In genomic region chr2:128818956-128819643, GRCm38 (mm10) we compare ENCODE assay signal across 9 mouse cellular contexts. TPM values are rescaled to one million over a fixed set of nuclear protein-coding genes. Genes with fewer than 3 reads are reported as not detected.
A peak's percentile ranks its signal among the peaks of the same experiment; 100 is the strongest.
DNase-seq lines count a peak whose midpoint lies in the region; ATAC-seq and TF ChIP-seq lines count a peak whose summit lies in the region.
"Had no signal": no experiment of that assay in that cellular context is flagged by ENCODE, and none has a peak within 500 bp of the region (broad histone marks: within the 10 kb centered on the region; RNA-seq: fewer than 3 reads in every experiment).

No protein-coding gene starts in this region.

- no peak for DNase-seq in thymus, adult 2 months
- DNase-seq in thymus, postnatal 4 days: no peak
- peak; percentile 22 for DNase-seq in heart, postnatal 0 days (ENCODE audit: low spot score)
- no peak for DNase-seq in retina, postnatal 1 day
- DNase-seq in gastrocnemius, postnatal 4 days (ENCODE audit: low spot score in 2 of 2): no peak

- TF ChIP-seq POLR2A in thymus, adult 2 months (IDR thresholded peaks at IDR 0.05; ENCODE audit: control insufficient read depth, extremely low read depth, insufficient read depth, low read length, poor library complexity): no peak

- peak overlapping the region; percentile 78 for H3K4me2 ChIP-seq in embryonic facial prominence, embryonic 12.5 days (replicated peaks)
- peak overlapping the region; percentile 81 for H3K4me2 ChIP-seq in heart, postnatal 0 days (ENCODE audit: low read depth, low read length)
- peak overlapping the region; percentile 79 for H3K4me2 ChIP-seq in limb, embryonic 12.5 days
- peak overlapping the region; percentile 62 for H3K4me2 ChIP-seq in midbrain, embryonic 13.5 days (replicated peaks)

- peaks cover 8% of the 10 kb centered on the region for H3K4me1 ChIP-seq in thymus, adult 2 months (replicated peaks; ENCODE audit: control insufficient read depth, insufficient read depth, low read length)
- peaks cover 10% of the 10 kb centered on the region for H3K4me1 ChIP-seq in embryonic facial prominence, embryonic 12.5 days
- peaks cover 7% of the 10 kb centered on the region; the same call in 1 of the 2 replicates for H3K4me1 ChIP-seq in heart, postnatal 0 days (ENCODE audit: control insufficient read depth, insufficient read depth)
- peaks cover 6% of the 10 kb centered on the region; the same call in 1 of the 2 replicates for H3K4me1 ChIP-seq in limb, embryonic 12.5 days (replicated peaks)
- peaks cover 25% of the 10 kb centered on the region for H3K4me1 ChIP-seq in midbrain, embryonic 13.5 days (replicated peaks)

- H3K4me3 ChIP-seq in thymus, adult 2 months (ENCODE audit: control insufficient read depth, insufficient read depth, low read length): peak overlapping the region; percentile 91
- H3K4me3 ChIP-seq in embryonic facial prominence, embryonic 12.5 days: peak overlapping the region; percentile 91
- H3K4me3 ChIP-seq in heart, postnatal 0 days (ENCODE audit: low read depth, low read length): peak overlapping the region; percentile 97
- peak overlapping the region; percentile 87 for H3K4me3 ChIP-seq in limb, embryonic 12.5 days (replicated peaks)
- H3K4me3 ChIP-seq in midbrain, embryonic 13.5 days (replicated peaks): peak overlapping the region; percentile 58

- peak overlapping the region; percentile 72 for H3K9ac ChIP-seq in embryonic facial prominence, embryonic 12.5 days
- peak overlapping the region; percentile 82 for H3K9ac ChIP-seq in heart, postnatal 0 days (replicated peaks; ENCODE audit: low read depth, low read length)
- H3K9ac ChIP-seq in limb, embryonic 12.5 days (replicated peaks): peak overlapping the region; percentile 75
- H3K9ac ChIP-seq in midbrain, embryonic 13.5 days (replicated peaks): peak overlapping the region; percentile 81

- no peaks in the 10 kb centered on the region; the same call in 1 of the 2 replicates for H3K27me3 ChIP-seq in thymus, adult 2 months (ENCODE audit: control insufficient read depth, insufficient read depth, low read length)
- H3K27me3 ChIP-seq in embryonic facial prominence, embryonic 12.5 days: no peaks in the 10 kb centered on the region
- no peaks in the 10 kb centered on the region for H3K27me3 ChIP-seq in heart, postnatal 0 days (ENCODE audit: control insufficient read depth, insufficient read depth, low read length)
- H3K27me3 ChIP-seq in limb, embryonic 12.5 days: no peaks in the 10 kb centered on the region
- 0 out of 2 replicates have a peak, but pooled peaks cover 4% of the 10 kb centered on the region for H3K27me3 ChIP-seq in midbrain, embryonic 13.5 days

- no peak for TF ChIP-seq CTCF in thymus, adult 2 months (IDR thresholded peaks at IDR 0.05; ENCODE audit: borderline replicate concordance, control insufficient read depth, extremely low read depth, insufficient read depth, low read length, poor library complexity)
- no peak for TF ChIP-seq CTCF in heart, postnatal 0 days (IDR thresholded peaks at IDR 0.05; ENCODE audit: low read depth)

- no peaks in the 10 kb centered on the region for H3K9me3 ChIP-seq in embryonic facial prominence, embryonic 12.5 days
- no peaks in the 10 kb centered on the region for H3K9me3 ChIP-seq in heart, postnatal 0 days (replicated peaks; ENCODE audit: control insufficient read depth, low read length)
- no peaks in the 10 kb centered on the region for H3K9me3 ChIP-seq in limb, embryonic 12.5 days
- H3K9me3 ChIP-seq in midbrain, embryonic 13.5 days: no peaks in the 10 kb centered on the region

- 37% methylated on average over 14 of the region's 14 CpGs for WGBS in thymus, adult 2 months
- 21% methylated on average over 14 of the region's 14 CpGs for WGBS in embryonic facial prominence, embryonic 12.5 days
- 9% methylated on average over 14 of the region's 14 CpGs for WGBS in heart, postnatal 0 days
- 24% methylated on average over 14 of the region's 14 CpGs for WGBS in limb, embryonic 12.5 days
- whole genome bisulfite sequencing in midbrain, embryonic 13.5 days: 18% methylated on average over 14 of the region's 14 CpGs

- peak overlapping the region; percentile 31 for H3K27ac ChIP-seq in thymus, adult 2 months (ENCODE audit: control insufficient read depth, insufficient read depth, low read length)
- peak overlapping the region; percentile 89 for H3K27ac ChIP-seq in embryonic facial prominence, embryonic 12.5 days
- H3K27ac ChIP-seq in heart, postnatal 0 days (ENCODE audit: low read depth): peak overlapping the region; percentile 96
- H3K27ac ChIP-seq in limb, embryonic 12.5 days: peak overlapping the region; percentile 91
- peak overlapping the region; percentile 93 for H3K27ac ChIP-seq in midbrain, embryonic 13.5 days

- no peak for ATAC-seq in embryonic facial prominence, embryonic 12.5 days (ENCODE audit: insufficient number of reproducible peaks, insufficient read depth, low FRiP score, low TSS enrichment)
- no peak for ATAC-seq in heart, postnatal 0 days (ENCODE audit: insufficient read depth, low read depth)
- ATAC-seq in limb, embryonic 12.5 days (ENCODE audit: insufficient number of reproducible peaks, insufficient read depth, low FRiP score, low TSS enrichment, low read depth): no peak
- no peak for ATAC-seq in midbrain, embryonic 13.5 days

- peaks cover 4% of the 10 kb centered on the region for H3K36me3 ChIP-seq in thymus, adult 2 months (ENCODE audit: control insufficient read depth, insufficient read depth, low read length)
- H3K36me3 ChIP-seq in embryonic facial prominence, embryonic 12.5 days: peaks cover 7% of the 10 kb centered on the region; the same call in 1 of the 2 replicates
- 0 out of 2 replicates have a peak, but pooled peaks cover 4% of the 10 kb centered on the region for H3K36me3 ChIP-seq in heart, postnatal 0 days (replicated peaks; ENCODE audit: control insufficient read depth, insufficient read depth, low read length)
- peaks cover 7% of the 10 kb centered on the region; the same call in 1 of the 2 replicates for H3K36me3 ChIP-seq in limb, embryonic 12.5 days
- no peaks in the 10 kb centered on the region for H3K36me3 ChIP-seq in midbrain, embryonic 13.5 days

- TF ChIP-seq EP300 in heart, postnatal 0 days (IDR thresholded peaks at IDR 0.05; ENCODE audit: low read depth): no peak

RNA-seq across cellular contexts. Expression of gene Tmem87b, which starts 1.2 kb away (rescaled TPM):
- polyA plus RNA-seq in thymus, adult 2 months (2012; rRNA removed): 16.2 and 18.3 TPM in 2 replicates
- polyA plus RNA-seq in embryonic facial prominence, embryonic 12.5 days (2016; fragmentation: Nextera tagmentation; extraction: Ambion mirVana): 30.4 and 31.2 TPM in 2 replicates
- 23.7 and 27.9 TPM in 2 replicates for total RNA-seq in heart, postnatal 0 days (2014; rRNA removed; ENCODE audit: low replicate concordance)
- polyA plus RNA-seq in heart, postnatal 0 days (2015; fragmentation: Nextera tagmentation; extraction: Ambion mirVana): 25.8 and 29.5 TPM in 2 replicates
- polyA plus RNA-seq in limb, embryonic 12.5 days (2016; fragmentation: Nextera tagmentation; extraction: Ambion mirVana): 30.9 and 32.9 TPM in 2 replicates
- polyA plus RNA-seq in midbrain, embryonic 13.5 days (2015; fragmentation: Nextera tagmentation; extraction: Ambion mirVana): 37.6 and 38.3 TPM in 2 replicates
- 10 to 100 TPM; 20.5 to 23.0 TPM for total RNA-seq in gastrocnemius, postnatal 4 days (2021)

RNA-seq across cellular contexts. Expression of gene Fbln7, which starts 43.7 kb away (rescaled TPM):
- 0.64 and 0.69 TPM in 2 replicates for polyA plus RNA-seq in thymus, adult 2 months (2012; rRNA removed)
- polyA plus RNA-seq in embryonic facial prominence, embryonic 12.5 days (2016; fragmentation: Nextera tagmentation; extraction: Ambion mirVana): 3.4 TPM in 2 replicates
- 0.93 TPM in 1 of 2 replicates, not detected in the other for total RNA-seq in heart, postnatal 0 days (2014; rRNA removed; ENCODE audit: low replicate concordance)
- 0.42 and 0.62 TPM in 2 replicates for polyA plus RNA-seq in heart, postnatal 0 days (2015; fragmentation: Nextera tagmentation; extraction: Ambion mirVana)
- polyA plus RNA-seq in limb, embryonic 12.5 days (2016; fragmentation: Nextera tagmentation; extraction: Ambion mirVana): 2.3 and 3.0 TPM in 2 replicates
- polyA plus RNA-seq in midbrain, embryonic 13.5 days (2015; fragmentation: Nextera tagmentation; extraction: Ambion mirVana): 1.0 and 1.3 TPM in 2 replicates
- total RNA-seq in gastrocnemius, postnatal 4 days (2021): 1 to 10 TPM; 8.5 to 9.0 TPM
- total RNA-seq: neutrophil, adult 5-6 weeks had no signal

Comparison
In these comparisons a context has a peak if more than half of its experiments do, and no peak if none do; other contexts are left out.
1. H3K27ac ChIP-seq: peak in every context shown above with its lines; median percentile 96 in heart, postnatal 0 days; 93 in midbrain, embryonic 13.5 days; 91 in limb, embryonic 12.5 days; 89 in embryonic facial prominence, embryonic 12.5 days; 31 in thymus, adult 2 months.